Mouse (Mus musculus) testis, adult 2 months (tissue): ENCODE measurements around the gene Cracr2b.

Source experiments
- CTCF ChIP-seq: fragments of 200-500 bp; IDR thresholded peaks from 2 replicates; pipeline ENCODE4 v1.5.1; 2012; ENCODE audit warnings: low read depth, mild to moderate bottlenecking, inconsistent platforms, low read length, moderate library complexity; ENCODE audit not compliant: control insufficient read depth, insufficient read depth, insufficient replicate concordance
- POLR2A ChIP-seq: fragments of 200-500 bp; IDR thresholded peaks from 2 replicates; pipeline ENCODE4 v1.6.1; 2012; ENCODE audit warnings: low read depth, mild to moderate bottlenecking, inconsistent platforms, low read length, moderate library complexity; ENCODE audit not compliant: control insufficient read depth

- TF ChIP-seq CTCF (no peak), POLR2A (no peak)
Observed at GRCm38 (mm10) chr7:141443828-141444237, 17.1 kb upstream of the Cracr2b start, which contains the start of gene Pidd1.
